Mouse (Mus musculus): ENCODE data around the gene Sptbn2. TPM values are rescaled to one million over a fixed set of nuclear protein-coding genes. Genes with fewer than 3 reads are reported as not detected.

Gene Sptbn2
- polyA plus RNA-seq, 1 experiment from 2014 or later = 1.3 TPM

DNA sequence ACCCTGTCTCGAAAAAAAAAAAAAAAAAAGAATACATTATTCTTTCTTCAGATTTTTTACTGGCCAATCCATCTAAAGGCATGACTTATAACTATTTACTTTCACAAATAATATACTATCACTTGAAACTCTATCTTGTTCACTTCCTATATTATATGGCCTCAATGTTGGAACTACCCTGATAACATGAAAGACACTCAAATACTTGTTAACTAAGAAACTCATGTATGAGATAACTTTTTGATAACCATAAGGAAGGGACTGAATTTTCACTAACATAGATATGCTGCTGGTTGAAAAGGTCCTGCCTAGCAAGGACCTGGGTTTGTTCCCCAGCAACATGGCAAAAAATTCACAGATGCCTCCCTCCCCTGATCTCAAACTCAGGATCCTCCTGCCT lies 85.0 kb downstream of the Sptbn2 start:
- Histone ChIP-seq H3K36me3 (ENCODE audit: insufficient read depth) (peaks cover 47% of the 10 kb centered on the region), H3K27ac (ENCODE audit: low read depth) (no peak overlapping the region), H3K4me2 (no peak overlapping the region), H3K9me3 (ENCODE audit: low read depth, low read length) (no peaks in the 10 kb centered on the region), H3K9ac (no peak overlapping the region), H3K4me1 (ENCODE audit: insufficient read depth) (peaks cover 7% of the 10 kb centered on the region; the same call in 1 of the 2 replicates), H3K27me3 (ENCODE audit: insufficient read depth, low read length) (no peaks in the 10 kb centered on the region), H3K4me3 (ENCODE audit: low read depth, low read length) (no peak overlapping the region)
- no peak for ATAC-seq (ENCODE audit: insufficient read depth)
- no peak for TF ChIP-seq CTCF (IDR thresholded peaks at IDR 0.05; ENCODE audit: low read depth)
- 57% methylated on average over 1 of the region's 1 CpGs for WGBS
- no peak for DNase-seq

DNA sequence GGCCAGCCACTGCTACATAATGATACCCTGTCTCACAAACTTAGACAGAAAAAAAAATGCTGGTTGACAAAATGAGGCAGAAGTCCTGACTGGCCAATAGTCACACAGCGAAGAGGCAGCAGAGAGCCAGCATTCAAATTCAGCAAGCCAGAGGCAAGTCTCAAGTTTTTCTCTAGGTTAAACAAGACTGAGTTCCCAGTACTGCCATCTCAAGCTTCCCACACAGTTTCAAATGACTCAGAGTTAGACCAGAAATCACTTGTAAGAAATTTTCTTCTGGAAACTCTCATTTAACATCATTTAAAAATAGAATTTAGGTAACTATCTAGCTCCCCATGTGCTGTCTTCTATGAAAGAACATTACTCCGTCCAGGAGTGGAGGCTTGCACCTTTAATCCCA lies 86.9 kb downstream of the Sptbn2 start:
- no peak for ATAC-seq (ENCODE audit: insufficient read depth)

DNA sequence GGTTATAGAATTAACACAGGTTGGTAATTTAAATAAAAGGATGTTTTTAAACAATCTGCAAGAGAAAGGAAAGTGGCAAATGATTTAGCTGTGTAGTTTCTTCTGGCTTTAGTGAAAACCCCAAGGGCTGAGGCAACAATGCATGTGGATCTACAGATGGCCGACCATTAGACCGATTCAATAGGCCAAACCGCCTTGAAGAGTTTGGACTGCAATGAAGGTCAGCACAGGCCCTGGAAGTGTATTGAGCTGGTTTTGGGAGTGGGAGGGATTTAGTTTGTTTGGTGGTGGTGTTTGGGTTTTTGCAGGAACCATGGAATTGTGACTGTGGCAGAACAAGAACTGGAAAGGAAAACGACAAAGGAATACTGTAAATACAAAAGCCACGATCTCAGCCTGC lies 88.1 kb downstream of the Sptbn2 start:
- no peaks in the 10 kb centered on the region for H3K9me3 ChIP-seq (ENCODE audit: low read depth, low read length)
- no peak for TF ChIP-seq CTCF (IDR thresholded peaks at IDR 0.05; ENCODE audit: low read depth)
- no peak overlapping the region for H3K9ac ChIP-seq
- H3K27me3 ChIP-seq (ENCODE audit: insufficient read depth, low read length) = no peaks in the 10 kb centered on the region
- no peak for ATAC-seq (ENCODE audit: insufficient read depth)
- no peak overlapping the region for H3K4me2 ChIP-seq
- DNase-seq = no peak
- no peak overlapping the region for H3K4me3 ChIP-seq (ENCODE audit: low read depth, low read length)
- peaks cover 2% of the 10 kb centered on the region for H3K4me1 ChIP-seq (ENCODE audit: insufficient read depth)
- H3K27ac ChIP-seq (ENCODE audit: low read depth) = no peak overlapping the region
- peaks cover 65% of the 10 kb centered on the region for H3K36me3 ChIP-seq (ENCODE audit: insufficient read depth)
- 93% methylated on average over 5 of the region's 5 CpGs for WGBS

More for the DNA sequence above, 86.9 kb downstream of the Sptbn2 start:
- H3K9me3 ChIP-seq (ENCODE audit: low read depth, low read length) = no peaks in the 10 kb centered on the region
- H3K27ac ChIP-seq (ENCODE audit: low read depth) = no peak overlapping the region
- peaks cover 2% of the 10 kb centered on the region; the same call in 1 of the 2 replicates for H3K4me1 ChIP-seq (ENCODE audit: insufficient read depth)
- no peak for DNase-seq
- no peak overlapping the region for H3K4me3 ChIP-seq (ENCODE audit: low read depth, low read length)
- H3K4me2 ChIP-seq = no peak overlapping the region
- WGBS = 92% methylated on average over 2 of the region's 2 CpGs
- H3K27me3 ChIP-seq (ENCODE audit: insufficient read depth, low read length) = no peaks in the 10 kb centered on the region
- TF ChIP-seq CTCF (IDR thresholded peaks at IDR 0.05; ENCODE audit: low read depth) = no peak
- peaks cover 53% of the 10 kb centered on the region for H3K36me3 ChIP-seq (ENCODE audit: insufficient read depth)
- H3K9ac ChIP-seq = no peak overlapping the region

Other genes with a start within 250 kb of the Sptbn2 start
- gene Syt12, start 233.7 kb upstream of the Sptbn2 start, polyA plus RNA-seq (2014; fragmentation: Nextera tagmentation; extraction: Ambion mirVana) = 1.3 and 1.8 TPM in 2 replicates
- gene 2010003K11Rik, start 212.6 kb upstream of the Sptbn2 start, polyA plus RNA-seq (2014; fragmentation: Nextera tagmentation; extraction: Ambion mirVana) = not detected in 2 replicates
- 12.7 and 14.0 TPM in 2 replicates for gene Pcx, start 200.7 kb upstream of the Sptbn2 start, polyA plus RNA-seq (2014; fragmentation: Nextera tagmentation; extraction: Ambion mirVana)
- gene Lrfn4, start 95.5 kb upstream of the Sptbn2 start, polyA plus RNA-seq (2014; fragmentation: Nextera tagmentation; extraction: Ambion mirVana) = 10.0 and 10.1 TPM in 2 replicates
- 72.6 and 74.7 TPM in 2 replicates for gene Rce1, start 85.5 kb upstream of the Sptbn2 start, polyA plus RNA-seq (2014; fragmentation: Nextera tagmentation; extraction: Ambion mirVana)
- 2.3 and 2.9 TPM in 2 replicates for gene Gm960, start 12.5 kb upstream of the Sptbn2 start, polyA plus RNA-seq (2014; fragmentation: Nextera tagmentation; extraction: Ambion mirVana)
- 54.4 and 65.1 TPM in 2 replicates for gene Rbm4b, start 45.3 kb downstream of the Sptbn2 start, polyA plus RNA-seq (2014; fragmentation: Nextera tagmentation; extraction: Ambion mirVana)
- 62.8 and 69.6 TPM in 2 replicates for gene Rbm4, start 82.7 kb downstream of the Sptbn2 start, polyA plus RNA-seq (2014; fragmentation: Nextera tagmentation; extraction: Ambion mirVana)
- 20.5 and 25.3 TPM in 2 replicates for gene Gm21992, start 100.4 kb downstream of the Sptbn2 start, polyA plus RNA-seq (2014; fragmentation: Nextera tagmentation; extraction: Ambion mirVana)
- 95.8 and 101 TPM in 2 replicates for gene Rbm14, start 100.5 kb downstream of the Sptbn2 start, polyA plus RNA-seq (2014; fragmentation: Nextera tagmentation; extraction: Ambion mirVana)
- gene Ccs, start 128.2 kb downstream of the Sptbn2 start, polyA plus RNA-seq (2014; fragmentation: Nextera tagmentation; extraction: Ambion mirVana) = 47.2 and 47.7 TPM in 2 replicates
- 0.05 TPM in 2 replicates for gene Ccdc87, start 128.2 kb downstream of the Sptbn2 start, polyA plus RNA-seq (2014; fragmentation: Nextera tagmentation; extraction: Ambion mirVana)
- 13.8 and 17.3 TPM in 2 replicates for gene Ctsf, start 144.0 kb downstream of the Sptbn2 start, polyA plus RNA-seq (2014; fragmentation: Nextera tagmentation; extraction: Ambion mirVana)
- 1.5 and 1.6 TPM in 2 replicates for gene Actn3, start 166.7 kb downstream of the Sptbn2 start, polyA plus RNA-seq (2014; fragmentation: Nextera tagmentation; extraction: Ambion mirVana)
- gene Zdhhc24, start 167.5 kb downstream of the Sptbn2 start, polyA plus RNA-seq (2014; fragmentation: Nextera tagmentation; extraction: Ambion mirVana) = 6.2 and 7.9 TPM in 2 replicates
- 7.6 and 8.0 TPM in 2 replicates for gene Bbs1, start 195.5 kb downstream of the Sptbn2 start, polyA plus RNA-seq (2014; fragmentation: Nextera tagmentation; extraction: Ambion mirVana)
- 84.0 and 88.6 TPM in 2 replicates for gene Dpp3, start 217.1 kb downstream of the Sptbn2 start, polyA plus RNA-seq (2014; fragmentation: Nextera tagmentation; extraction: Ambion mirVana)
- 1.6 TPM in 2 replicates for gene Peli3, start 232.0 kb downstream of the Sptbn2 start, polyA plus RNA-seq (2014; fragmentation: Nextera tagmentation; extraction: Ambion mirVana)

All from lung, embryonic 14.5 days (tissue).